Mouse (Mus musculus): ENCODE results near the gene Olfr631. TPM values are rescaled to one million over a fixed set of nuclear protein-coding genes. Genes with fewer than 3 reads are reported as not detected.

Olfr631 gene
- polyA plus RNA-seq (2015; fragmentation: Illumina TruSeq; extraction: RNeasy Lipid Tissue Mini Kit (QIAGEN cat#74804); ENCODE audit: low read depth, low replicate concordance) = not detected

GRCm38 (mm10) chr7:103928525-103928924, at the start of gene Olfr631:
TSS of gene Olfr631 (plus strand) at chr7:103928825.

DNA sequence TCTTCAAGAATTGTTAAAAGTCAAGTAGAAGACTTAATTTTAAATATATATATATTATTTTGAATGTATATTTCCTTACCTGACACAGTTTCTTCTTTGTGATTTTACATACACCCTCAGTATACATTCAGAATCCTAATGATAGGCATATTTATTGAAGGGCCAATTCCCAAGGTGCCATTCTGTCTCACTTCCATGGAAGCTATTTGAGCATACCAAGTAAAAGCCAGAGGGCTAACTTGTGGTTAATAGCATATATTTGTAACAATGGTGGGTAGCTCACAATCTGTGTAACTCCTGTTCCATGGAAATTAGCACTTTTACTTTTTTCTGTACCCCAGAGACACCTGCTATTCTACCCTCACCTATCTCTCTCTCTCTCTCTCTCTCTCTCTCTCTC, 42.5 kb upstream of the Olfr631 start, which contains the start of gene Olfr66:
Gene Olfr66, minus strand, starts transcription at position 101 of the 400 bp plus-strand sequence.

GRCm38 (mm10) chr7:103894385-103894784, 34.2 kb upstream of the Olfr631 start, which contains the start of gene Olfr64:
TSS of gene Olfr64 (minus strand) at chr7:103894485.

DNA sequence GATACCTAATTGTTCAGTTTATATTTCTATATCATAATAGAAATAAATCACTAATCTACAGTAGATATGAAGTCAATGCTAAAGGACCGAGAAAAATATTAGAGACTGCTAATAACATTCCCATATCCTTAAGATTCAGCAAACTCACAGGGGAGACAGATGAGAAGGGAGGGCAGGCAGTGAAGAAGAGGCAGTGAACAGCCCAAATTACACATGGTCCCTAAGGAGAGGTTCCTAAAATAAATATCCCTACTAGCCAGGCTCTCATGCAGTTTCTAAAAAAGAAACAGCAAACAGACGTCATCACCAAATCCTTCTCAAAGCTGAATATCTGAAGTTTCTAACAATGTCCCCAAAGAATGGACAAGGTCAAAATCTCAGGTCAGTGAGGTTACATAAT, 25.4 kb upstream of the Olfr631 start, which contains the start of gene Olfr65:
Gene Olfr65, plus strand, starts transcription at position 301 of the 400 bp plus-strand sequence.

DNA sequence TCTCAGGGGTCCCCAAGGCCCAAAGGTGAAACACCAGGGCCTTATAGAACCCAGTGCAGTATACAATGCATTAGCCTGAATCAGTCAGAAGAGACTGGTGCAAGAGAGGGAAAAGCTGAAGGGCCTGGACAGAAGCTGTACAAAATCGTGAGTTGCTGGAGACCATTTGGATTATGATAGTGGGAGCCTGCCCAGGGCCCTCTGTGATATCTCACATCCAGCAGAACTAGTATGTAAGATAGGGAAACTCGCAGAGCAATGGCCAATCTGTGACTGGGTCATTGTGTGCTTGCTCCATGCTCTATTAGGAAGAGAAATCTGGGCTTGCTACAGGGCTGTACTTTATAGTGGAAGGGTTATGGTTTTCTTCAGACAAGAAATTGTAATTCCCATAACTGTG, 5.6 kb downstream of the Olfr631 start, which contains the start of gene Olfr632:
Gene Olfr632, plus strand, starts transcription at position 84 of the 400 bp plus-strand sequence.

GRCm38 (mm10) chr7:103944137-103944536, 15.5 kb downstream of the Olfr631 start, which contains the start of gene Olfr633:
TSS of gene Olfr633 (plus strand) at chr7:103944437.

DNA sequence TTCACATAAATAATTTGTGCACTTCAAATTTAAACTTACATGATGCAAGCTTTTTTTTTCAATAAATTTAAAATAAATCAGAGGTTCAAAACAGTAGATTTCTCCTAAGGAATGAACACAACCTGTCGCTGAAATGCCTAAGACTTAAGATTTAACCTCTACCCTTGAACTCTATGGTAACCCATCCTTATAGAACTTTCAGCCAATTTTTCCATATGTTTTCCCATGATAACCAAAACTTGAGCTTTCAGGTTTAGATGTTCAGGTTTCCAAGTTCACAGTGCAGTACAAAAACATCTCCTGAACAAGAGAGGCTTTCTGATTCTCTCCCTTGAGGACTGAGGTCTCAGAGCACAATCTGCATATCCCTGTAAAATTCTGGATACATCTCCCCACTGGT, 42.2 kb downstream of the Olfr631 start, which contains the start of gene Olfr635:
Gene Olfr635, plus strand, starts transcription at position 301 of the 400 bp plus-strand sequence.

Other genes with a start within 250 kb of the Olfr631 start
- not detected for gene Olfr625-ps1, start 246.1 kb upstream of the Olfr631 start, polyA plus RNA-seq (2015; fragmentation: Illumina TruSeq; extraction: RNeasy Lipid Tissue Mini Kit (QIAGEN cat#74804); ENCODE audit: low read depth, low replicate concordance)
- gene Olfr243, start 214.2 kb upstream of the Olfr631 start, polyA plus RNA-seq (2015; fragmentation: Illumina TruSeq; extraction: RNeasy Lipid Tissue Mini Kit (QIAGEN cat#74804); ENCODE audit: low read depth, low replicate concordance) = not detected
- not detected for gene Olfr628, start 198.5 kb upstream of the Olfr631 start, polyA plus RNA-seq (2015; fragmentation: Illumina TruSeq; extraction: RNeasy Lipid Tissue Mini Kit (QIAGEN cat#74804); ENCODE audit: low read depth, low replicate concordance)
- gene Olfr629, start 183.9 kb upstream of the Olfr631 start, polyA plus RNA-seq (2015; fragmentation: Illumina TruSeq; extraction: RNeasy Lipid Tissue Mini Kit (QIAGEN cat#74804); ENCODE audit: low read depth, low replicate concordance) = not detected
- not detected for gene Olfr630, start 171.5 kb upstream of the Olfr631 start, polyA plus RNA-seq (2015; fragmentation: Illumina TruSeq; extraction: RNeasy Lipid Tissue Mini Kit (QIAGEN cat#74804); ENCODE audit: low read depth, low replicate concordance)
- not detected for gene Olfr69, start 157.2 kb upstream of the Olfr631 start, polyA plus RNA-seq (2015; fragmentation: Illumina TruSeq; extraction: RNeasy Lipid Tissue Mini Kit (QIAGEN cat#74804); ENCODE audit: low read depth, low replicate concordance)
- gene Olfr68, start 149.1 kb upstream of the Olfr631 start, polyA plus RNA-seq (2015; fragmentation: Illumina TruSeq; extraction: RNeasy Lipid Tissue Mini Kit (QIAGEN cat#74804); ENCODE audit: low read depth, low replicate concordance) = not detected
- gene Olfr67, start 137.0 kb upstream of the Olfr631 start, polyA plus RNA-seq (2015; fragmentation: Illumina TruSeq; extraction: RNeasy Lipid Tissue Mini Kit (QIAGEN cat#74804); ENCODE audit: low read depth, low replicate concordance) = not detected
- 154 TPM for gene Hbb-bt, start 114.8 kb upstream of the Olfr631 start, polyA plus RNA-seq (2015; fragmentation: Illumina TruSeq; extraction: RNeasy Lipid Tissue Mini Kit (QIAGEN cat#74804); ENCODE audit: low read depth, low replicate concordance)
- 1,248 TPM for gene Hbb-bs, start 100.7 kb upstream of the Olfr631 start, polyA plus RNA-seq (2015; fragmentation: Illumina TruSeq; extraction: RNeasy Lipid Tissue Mini Kit (QIAGEN cat#74804); ENCODE audit: low read depth, low replicate concordance)
- gene Hbb-bh2, start 88.3 kb upstream of the Olfr631 start, polyA plus RNA-seq (2015; fragmentation: Illumina TruSeq; extraction: RNeasy Lipid Tissue Mini Kit (QIAGEN cat#74804); ENCODE audit: low read depth, low replicate concordance) = not detected
- not detected for gene Hbb-bh1, start 85.7 kb upstream of the Olfr631 start, polyA plus RNA-seq (2015; fragmentation: Illumina TruSeq; extraction: RNeasy Lipid Tissue Mini Kit (QIAGEN cat#74804); ENCODE audit: low read depth, low replicate concordance)
- gene Hbb-y, start 75.6 kb upstream of the Olfr631 start, polyA plus RNA-seq (2015; fragmentation: Illumina TruSeq; extraction: RNeasy Lipid Tissue Mini Kit (QIAGEN cat#74804); ENCODE audit: low read depth, low replicate concordance) = not detected
- not detected for gene Olfr66, start 42.6 kb upstream of the Olfr631 start, polyA plus RNA-seq (2015; fragmentation: Illumina TruSeq; extraction: RNeasy Lipid Tissue Mini Kit (QIAGEN cat#74804); ENCODE audit: low read depth, low replicate concordance)
- gene Olfr64, start 34.3 kb upstream of the Olfr631 start, polyA plus RNA-seq (2015; fragmentation: Illumina TruSeq; extraction: RNeasy Lipid Tissue Mini Kit (QIAGEN cat#74804); ENCODE audit: low read depth, low replicate concordance) = not detected
- not detected for gene Olfr65, start 25.3 kb upstream of the Olfr631 start, polyA plus RNA-seq (2015; fragmentation: Illumina TruSeq; extraction: RNeasy Lipid Tissue Mini Kit (QIAGEN cat#74804); ENCODE audit: low read depth, low replicate concordance)
- not detected for gene Olfr632, start 5.5 kb downstream of the Olfr631 start, polyA plus RNA-seq (2015; fragmentation: Illumina TruSeq; extraction: RNeasy Lipid Tissue Mini Kit (QIAGEN cat#74804); ENCODE audit: low read depth, low replicate concordance)
- gene Olfr633, start 15.6 kb downstream of the Olfr631 start, polyA plus RNA-seq (2015; fragmentation: Illumina TruSeq; extraction: RNeasy Lipid Tissue Mini Kit (QIAGEN cat#74804); ENCODE audit: low read depth, low replicate concordance) = not detected
- gene Olfr635, start 42.3 kb downstream of the Olfr631 start, polyA plus RNA-seq (2015; fragmentation: Illumina TruSeq; extraction: RNeasy Lipid Tissue Mini Kit (QIAGEN cat#74804); ENCODE audit: low read depth, low replicate concordance) = not detected
- not detected for gene Olfr638, start 69.9 kb downstream of the Olfr631 start, polyA plus RNA-seq (2015; fragmentation: Illumina TruSeq; extraction: RNeasy Lipid Tissue Mini Kit (QIAGEN cat#74804); ENCODE audit: low read depth, low replicate concordance)
- gene Olfr639, start 88.5 kb downstream of the Olfr631 start, polyA plus RNA-seq (2015; fragmentation: Illumina TruSeq; extraction: RNeasy Lipid Tissue Mini Kit (QIAGEN cat#74804); ENCODE audit: low read depth, low replicate concordance) = not detected
- not detected for gene Olfr640, start 96.7 kb downstream of the Olfr631 start, polyA plus RNA-seq (2015; fragmentation: Illumina TruSeq; extraction: RNeasy Lipid Tissue Mini Kit (QIAGEN cat#74804); ENCODE audit: low read depth, low replicate concordance)
- not detected for gene Olfr641, start 106.6 kb downstream of the Olfr631 start, polyA plus RNA-seq (2015; fragmentation: Illumina TruSeq; extraction: RNeasy Lipid Tissue Mini Kit (QIAGEN cat#74804); ENCODE audit: low read depth, low replicate concordance)
- gene Olfr642, start 123.8 kb downstream of the Olfr631 start, polyA plus RNA-seq (2015; fragmentation: Illumina TruSeq; extraction: RNeasy Lipid Tissue Mini Kit (QIAGEN cat#74804); ENCODE audit: low read depth, low replicate concordance) = not detected
- not detected for gene 4930516K23Rik, start 132.6 kb downstream of the Olfr631 start, polyA plus RNA-seq (2015; fragmentation: Illumina TruSeq; extraction: RNeasy Lipid Tissue Mini Kit (QIAGEN cat#74804); ENCODE audit: low read depth, low replicate concordance)
- gene Olfr644, start 143.0 kb downstream of the Olfr631 start, polyA plus RNA-seq (2015; fragmentation: Illumina TruSeq; extraction: RNeasy Lipid Tissue Mini Kit (QIAGEN cat#74804); ENCODE audit: low read depth, low replicate concordance) = not detected
- gene Olfr645, start 156.6 kb downstream of the Olfr631 start, polyA plus RNA-seq (2015; fragmentation: Illumina TruSeq; extraction: RNeasy Lipid Tissue Mini Kit (QIAGEN cat#74804); ENCODE audit: low read depth, low replicate concordance) = not detected
- not detected for gene Olfr646, start 176.0 kb downstream of the Olfr631 start, polyA plus RNA-seq (2015; fragmentation: Illumina TruSeq; extraction: RNeasy Lipid Tissue Mini Kit (QIAGEN cat#74804); ENCODE audit: low read depth, low replicate concordance)
- not detected for gene Ubqln5, start 201.0 kb downstream of the Olfr631 start, polyA plus RNA-seq (2015; fragmentation: Illumina TruSeq; extraction: RNeasy Lipid Tissue Mini Kit (QIAGEN cat#74804); ENCODE audit: low read depth, low replicate concordance)
- not detected for gene Olfr643, start 208.6 kb downstream of the Olfr631 start, polyA plus RNA-seq (2015; fragmentation: Illumina TruSeq; extraction: RNeasy Lipid Tissue Mini Kit (QIAGEN cat#74804); ENCODE audit: low read depth, low replicate concordance)
- not detected for gene Ubqln3, start 214.5 kb downstream of the Olfr631 start, polyA plus RNA-seq (2015; fragmentation: Illumina TruSeq; extraction: RNeasy Lipid Tissue Mini Kit (QIAGEN cat#74804); ENCODE audit: low read depth, low replicate concordance)
- gene Ubqlnl, start 221.7 kb downstream of the Olfr631 start, polyA plus RNA-seq (2015; fragmentation: Illumina TruSeq; extraction: RNeasy Lipid Tissue Mini Kit (QIAGEN cat#74804); ENCODE audit: low read depth, low replicate concordance) = not detected
- gene Olfm5, start 236.0 kb downstream of the Olfr631 start, polyA plus RNA-seq (2015; fragmentation: Illumina TruSeq; extraction: RNeasy Lipid Tissue Mini Kit (QIAGEN cat#74804); ENCODE audit: low read depth, low replicate concordance) = 0.36 TPM

Measured in brain, adult 10 weeks (tissue).